Mouse (Mus musculus): ENCODE data around the gene Lrrn3.

Lrrn3 gene

GRCm38 (mm10) chr12:41486331-41486730 lies at the start of gene Lrrn3:
Gene Lrrn3, minus strand, starts transcription at chr12:41486431.
- no peak for DNase-seq (ENCODE audit: low spot score in 2 of 2)

- DNase-seq (ENCODE audit: low spot score in 2 of 2), result no peak
Measured at GRCm38 (mm10) chr12:41528410-41528809, 42.2 kb upstream of the Lrrn3 start.

GRCm38 (mm10) chr12:41526688-41527087 lies 40.5 kb upstream of the Lrrn3 start:
- DNase-seq (ENCODE audit: low spot score in 2 of 2), result no peak

- DNase-seq (ENCODE audit: low spot score in 2 of 2), result no peak
Measured at GRCm38 (mm10) chr12:41521671-41522070, 35.4 kb upstream of the Lrrn3 start.

GRCm38 (mm10) chr12:41520326-41520725 lies 34.1 kb upstream of the Lrrn3 start:
- DNase-seq (ENCODE audit: low spot score in 2 of 2), result no peak

GRCm38 (mm10) chr12:41518897-41519296 lies 32.7 kb upstream of the Lrrn3 start:
- DNase-seq (ENCODE audit: low spot score in 2 of 2), result no peak

GRCm38 (mm10) chr12:41510588-41510987 lies 24.4 kb upstream of the Lrrn3 start:
- no peak for DNase-seq (ENCODE audit: low spot score in 2 of 2)

- no peak for DNase-seq (ENCODE audit: low spot score in 2 of 2)
Measured at GRCm38 (mm10) chr12:41508610-41509009, 22.4 kb upstream of the Lrrn3 start.

GRCm38 (mm10) chr12:41500049-41500820 lies 14.0 kb upstream of the Lrrn3 start:
- no peak for DNase-seq (ENCODE audit: low spot score in 2 of 2)

GRCm38 (mm10) chr12:41494620-41495019 lies 8.4 kb upstream of the Lrrn3 start:
- no peak for DNase-seq (ENCODE audit: low spot score in 2 of 2)

GRCm38 (mm10) chr12:41487005-41487404 lies 774 bp upstream of the Lrrn3 start:
- peak in 1 of 2 experiments; percentile 10 for DNase-seq (ENCODE audit: low spot score in 2 of 2)

- DNase-seq (ENCODE audit: low spot score in 2 of 2), result peak; percentile 32 to 44
Measured at GRCm38 (mm10) chr12:41485512-41486215, 567 bp downstream of the Lrrn3 start.

GRCm38 (mm10) chr12:41484689-41485511 lies 1.3 kb downstream of the Lrrn3 start:
- no peak for DNase-seq (ENCODE audit: low spot score in 2 of 2)

- no peak for DNase-seq (ENCODE audit: low spot score in 2 of 2)
Measured at GRCm38 (mm10) chr12:41483593-41484451, 2.4 kb downstream of the Lrrn3 start.

- DNase-seq (ENCODE audit: low spot score in 2 of 2), result no peak
Measured at GRCm38 (mm10) chr12:41483091-41483592, 3.1 kb downstream of the Lrrn3 start.

GRCm38 (mm10) chr12:41481486-41481885 lies 4.7 kb downstream of the Lrrn3 start:
- DNase-seq (ENCODE audit: low spot score in 2 of 2), result no peak

GRCm38 (mm10) chr12:41469096-41469801 lies 17.0 kb downstream of the Lrrn3 start:
- no peak for DNase-seq (ENCODE audit: low spot score in 2 of 2)

- no peak for DNase-seq (ENCODE audit: low spot score in 2 of 2)
Measured at GRCm38 (mm10) chr12:41468374-41468991, 17.7 kb downstream of the Lrrn3 start.

GRCm38 (mm10) chr12:41438446-41438845 lies 47.8 kb downstream of the Lrrn3 start:
- peak; percentile 5 for DNase-seq (ENCODE audit: low spot score in 2 of 2)

Data from heart, adult 9 months (tissue).